Mouse (Mus musculus) erythroblast, embryonic 14.5 days (primary cell): ENCODE measurements around the gene Avl9. TPM values are rescaled to one million over a fixed set of nuclear protein-coding genes. Genes with fewer than 3 reads are reported as not detected.

Experiments
- H3K27me3 ChIP-seq: 2 replicates; pipeline ENCODE4 v1.6.1; 2012; ENCODE audit warnings: inconsistent platforms; ENCODE audit not compliant: control insufficient read depth
- H3K36me3 ChIP-seq: 2 replicates; pipeline ENCODE4 v1.6.1; 2012; ENCODE audit warnings: mild to moderate bottlenecking, inconsistent platforms; ENCODE audit not compliant: control insufficient read depth
- H3K4me1 ChIP-seq: 2 replicates; pipeline ENCODE4 v1.6.1; 2012; ENCODE audit warnings: inconsistent platforms; ENCODE audit not compliant: control insufficient read depth
- H3K4me3 ChIP-seq: replicated peaks from 2 replicates; pipeline ENCODE3; 2012; ENCODE audit warnings: moderate library complexity, mild to moderate bottlenecking, inconsistent platforms
- H3K9me3 ChIP-seq: 2 replicates; pipeline ENCODE4 v1.6.1; 2012; ENCODE audit warnings: low read length, inconsistent platforms, mixed read lengths; ENCODE audit not compliant: control insufficient read depth
- GATA1 ChIP-seq: IDR thresholded peaks from 2 replicates; pipeline ENCODE4 v1.6.1; 2012; ENCODE audit warnings: low read length, inconsistent platforms, mixed read lengths
- TAL1 ChIP-seq: IDR thresholded peaks from 3 replicates; pipeline ENCODE4 v1.6.1; 2012; ENCODE audit warnings: low read length, inconsistent platforms, mixed read lengths
- polyA plus RNA-seq: library from polyadenylated mRNA; stranded (reverse); fragments of >175 nt; gene quantifications from 2 replicates; pipeline ENCODE4 v1.2.3, GENCODE M21; 2012

Gene Avl9
- polyA plus RNA-seq, 1 experiment = 0.18 TPM

GRCm38 (mm10) chr6:56783561-56784272 is 69.0 kb downstream of the Avl9 start:
- Histone ChIP-seq H3K4me3 (no peak overlapping the region), H3K9me3 (0 out of 2 replicates have a peak, but pooled peaks cover 2% of the 10 kb centered on the region), H3K27me3 (no peaks in the 10 kb centered on the region), H3K4me1 (peaks cover 38% of the 10 kb centered on the region), H3K36me3 (peaks cover 100% of the 10 kb centered on the region)
- TF ChIP-seq GATA1 (no peak), TAL1 (no peak)

- 0 out of 2 replicates have a peak, but pooled peaks cover 2% of the 10 kb centered on the region for H3K9me3 ChIP-seq
- peaks cover 52% of the 10 kb centered on the region for H3K4me1 ChIP-seq
- no peak for TF ChIP-seq GATA1
- H3K36me3 ChIP-seq = peaks cover 94% of the 10 kb centered on the region
- no peaks in the 10 kb centered on the region for H3K27me3 ChIP-seq
- H3K4me3 ChIP-seq = no peak overlapping the region
Measured at GRCm38 (mm10) chr6:56785068-56785467, 70.4 kb downstream of the Avl9 start.

GRCm38 (mm10) chr6:56787668-56788067 is 73.0 kb downstream of the Avl9 start:
- Histone ChIP-seq H3K4me3 (no peak overlapping the region), H3K4me1 (peaks cover 65% of the 10 kb centered on the region), H3K36me3 (peaks cover 82% of the 10 kb centered on the region), H3K27me3 (no peaks in the 10 kb centered on the region), H3K9me3 (0 out of 2 replicates have a peak, but pooled peaks cover 2% of the 10 kb centered on the region)
- TF ChIP-seq GATA1 = no peak
- no peak for TF ChIP-seq TAL1

DNA sequence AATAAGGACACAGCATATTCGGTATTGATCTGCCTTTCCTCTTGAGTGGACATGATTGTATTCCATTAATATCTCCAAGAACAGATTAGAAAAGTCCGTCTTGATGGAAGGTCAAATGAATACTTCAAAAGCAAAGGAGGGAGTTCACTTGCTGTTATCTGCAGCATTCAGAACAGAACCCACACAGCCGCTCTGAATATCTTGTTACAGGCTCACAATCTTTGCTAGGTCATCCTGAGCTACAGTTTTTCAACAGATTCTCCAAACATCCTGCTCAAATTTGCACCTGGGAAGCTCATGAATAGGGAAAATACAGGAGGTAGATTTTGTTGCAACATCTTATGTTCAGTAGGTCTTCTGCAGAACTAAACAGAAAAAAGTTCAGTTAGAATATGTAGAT is 74.6 kb downstream of the Avl9 start:
- Histone ChIP-seq H3K4me1 (peaks cover 69% of the 10 kb centered on the region), H3K27me3 (no peaks in the 10 kb centered on the region), H3K9me3 (0 out of 2 replicates have a peak, but pooled peaks cover 2% of the 10 kb centered on the region), H3K36me3 (peaks cover 81% of the 10 kb centered on the region), H3K4me3 (no peak overlapping the region)
- TF ChIP-seq TAL1 = no peak
- no peak for TF ChIP-seq GATA1

- Histone ChIP-seq H3K27me3 (no peaks in the 10 kb centered on the region), H3K4me1 (peaks cover 61% of the 10 kb centered on the region), H3K9me3 (no peaks in the 10 kb centered on the region), H3K4me3 (peak overlapping the region; percentile 93), H3K36me3 (peaks cover 45% of the 10 kb centered on the region)
- no peak for TF ChIP-seq GATA1
- TF ChIP-seq TAL1 = no peak
Measured at GRCm38 (mm10) chr6:56794834-56795233, 80.1 kb downstream of the Avl9 start.

- H3K27me3 ChIP-seq = no peaks in the 10 kb centered on the region
- peaks cover 50% of the 10 kb centered on the region for H3K4me1 ChIP-seq
- TF ChIP-seq GATA1 (no peak), TAL1 (no peak)
Measured at GRCm38 (mm10) chr6:56796232-56796631, 81.5 kb downstream of the Avl9 start.

GRCm38 (mm10) chr6:56796668-56797141 is 82.0 kb downstream of the Avl9 start:
- TF ChIP-seq TAL1 = no peak
- TF ChIP-seq GATA1 = no peak
- H3K9me3 ChIP-seq = no peaks in the 10 kb centered on the region
- H3K36me3 ChIP-seq = peaks cover 40% of the 10 kb centered on the region
- H3K4me3 ChIP-seq = peak overlapping the region; percentile 93
- peaks cover 47% of the 10 kb centered on the region for H3K4me1 ChIP-seq
- no peaks in the 10 kb centered on the region for H3K27me3 ChIP-seq

More at GRCm38 (mm10) chr6:56796232-56796631, 81.5 kb downstream of the Avl9 start:
- no peaks in the 10 kb centered on the region for H3K9me3 ChIP-seq
- H3K4me3 ChIP-seq = peak overlapping the region; percentile 93
- H3K36me3 ChIP-seq = peaks cover 43% of the 10 kb centered on the region

DNA sequence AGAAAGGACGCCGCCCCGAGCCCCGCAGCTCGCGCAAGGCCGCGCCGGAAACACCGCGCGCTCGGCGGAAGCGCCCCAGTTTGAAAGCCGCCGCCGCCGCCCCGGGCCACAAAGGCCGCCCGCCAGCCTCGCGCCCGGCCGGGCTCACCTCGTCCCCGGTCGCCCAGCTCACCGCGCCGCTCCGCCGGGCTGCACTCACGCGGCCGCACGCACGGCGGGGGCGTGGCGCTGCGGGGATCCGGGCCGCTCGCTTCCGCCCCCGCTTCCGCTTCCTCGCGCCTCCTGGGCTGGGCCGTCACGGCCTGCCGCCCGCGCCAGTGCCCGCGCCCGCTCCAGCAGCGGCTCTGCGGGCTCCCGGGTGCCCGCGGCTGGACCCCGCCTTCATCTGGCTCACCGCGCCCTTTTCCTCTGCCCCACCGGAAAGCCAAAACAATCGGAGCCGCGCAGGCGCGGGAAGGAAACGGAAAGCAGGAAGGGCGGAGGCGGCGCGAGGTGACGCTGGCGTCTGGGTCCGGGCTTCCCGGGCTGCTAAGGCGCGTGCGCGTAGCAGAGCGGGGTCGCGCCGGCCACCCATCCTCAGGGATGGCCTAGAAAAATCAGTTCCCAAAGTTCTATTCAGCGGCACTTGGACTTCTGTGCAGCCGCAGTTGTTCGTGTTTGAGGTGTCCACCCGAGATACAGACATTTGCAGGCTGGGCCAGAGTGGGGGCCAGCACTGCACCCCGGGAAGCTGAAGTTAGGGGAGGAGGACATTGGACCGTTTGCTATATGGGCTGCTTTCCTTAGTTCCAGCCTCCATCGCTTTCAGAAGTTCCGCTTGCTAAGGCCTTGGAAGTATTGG is 82.8 kb downstream of the Avl9 start, which contains the start of gene Kbtbd2:
Kbtbd2 (minus strand) TSS at position 503 of the 841 bp plus-strand sequence.
- H3K36me3 ChIP-seq = peaks cover 32% of the 10 kb centered on the region
- peaks cover 43% of the 10 kb centered on the region for H3K4me1 ChIP-seq
- H3K9me3 ChIP-seq = no peaks in the 10 kb centered on the region
- H3K27me3 ChIP-seq = no peaks in the 10 kb centered on the region
- TF ChIP-seq TAL1 (no peak), GATA1 (no peak)
- H3K4me3 ChIP-seq = peak within 1 kb of the TSS; percentile 93

DNA sequence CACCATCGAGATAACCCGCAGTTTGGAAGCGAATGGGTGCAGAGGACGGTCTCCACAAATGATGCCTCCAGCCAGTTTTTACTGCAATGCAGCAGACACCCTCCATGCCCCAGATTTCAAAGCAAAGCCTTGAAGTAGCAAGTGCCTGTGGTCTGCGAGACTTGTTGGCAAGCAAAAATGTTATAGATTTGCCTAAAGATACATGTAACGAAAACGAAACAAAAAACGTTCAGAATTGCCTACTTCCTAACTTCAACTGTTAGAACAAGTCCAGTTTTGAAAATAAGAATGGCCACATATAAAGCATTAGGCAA is 83.4 kb downstream of the Avl9 start:
- Histone ChIP-seq H3K36me3 (peaks cover 26% of the 10 kb centered on the region), H3K4me3 (peak overlapping the region; percentile 93), H3K27me3 (no peaks in the 10 kb centered on the region), H3K4me1 (peaks cover 38% of the 10 kb centered on the region), H3K9me3 (no peaks in the 10 kb centered on the region)
- no peak for TF ChIP-seq TAL1
- no peak for TF ChIP-seq GATA1
